Mouse (Mus musculus) lung, embryonic 14.5 days (tissue): ENCODE measurements around the gene Chd1. TPM values are rescaled to one million over a fixed set of nuclear protein-coding genes. Genes with fewer than 3 reads are reported as not detected.
"Not testable (repeated sequence)": the region's sequence is repeated elsewhere in the genome, so short reads cannot be mapped to it uniquely, and the experiment has no call there.

ENCODE experiments used
- ATAC-seq: fragments of 200-750 bp; cut with Nextera tagmentation; 2 replicates; pipeline ENCODE4 v1.8.0; 2017; ENCODE audit warnings: mild to moderate bottlenecking, moderate TSS enrichment, moderate library complexity; ENCODE audit not compliant: insufficient read depth
- DNase-seq: peaks from one replicate; pipeline ENCODE4 v3.0.0-alpha.2; 2015
- H3K27ac ChIP-seq: fragments of 300-500 bp; sonication (generic); 2 replicates; pipeline ENCODE4 v1.5.1; 2014; ENCODE audit warnings: low read depth, mild to moderate bottlenecking, moderate library complexity
- H3K27me3 ChIP-seq: fragments of 300-500 bp; sonication (generic); 2 replicates; pipeline ENCODE4 v1.6.1; 2014; ENCODE audit warnings: low read length, control low read depth; ENCODE audit not compliant: insufficient read depth
- H3K36me3 ChIP-seq: fragments of 300-500 bp; sonication (generic); 2 replicates; pipeline ENCODE4 v1.6.1; 2014; ENCODE audit warnings: control low read depth; ENCODE audit not compliant: insufficient read depth
- H3K4me1 ChIP-seq: fragments of 300-500 bp; sonication (generic); 2 replicates; pipeline ENCODE4 v1.6.1; 2014; ENCODE audit warnings: antibody characterized with exemption, control low read depth; ENCODE audit not compliant: insufficient read depth
- H3K4me2 ChIP-seq: fragments of 300-500 bp; sonication (generic); 2 replicates; pipeline ENCODE4 v1.6.1; 2014; ENCODE audit warnings: mild to moderate bottlenecking
- H3K4me3 ChIP-seq: fragments of 300-500 bp; sonication (generic); 2 replicates; pipeline ENCODE4 v1.5.1; 2014; ENCODE audit warnings: low read depth, low read length
- H3K9ac ChIP-seq: fragments of 300-500 bp; sonication (generic); 2 replicates; pipeline ENCODE4 v1.6.1; 2014
- H3K9me3 ChIP-seq: fragments of 300-500 bp; sonication (generic); 2 replicates; pipeline ENCODE4 v1.6.1; 2016; ENCODE audit warnings: low read depth, low read length, control low read depth
- CTCF ChIP-seq: IDR thresholded peaks from 2 replicates; pipeline ENCODE4 v1.5.1; 2016; ENCODE audit warnings: antibody characterized with exemption, low read depth
- WGBS: fragments of 180-500 bp; shearing (Covaris S2); extraction: QIAGEN DNeasy Blood & Tissue Kit; methylation state at CpG from one replicate; pipeline ENCODE4 v1.1.7; 2014; 5-methylcytosine and 5-hydroxymethylcytosine counted together
- polyA plus RNA-seq: library from polyadenylated mRNA; unstranded; fragments of >200 nt; fragmentation: Nextera tagmentation; extraction: Ambion mirVana; gene quantifications from 2 replicates; pipeline ENCODE4 v1.2.1, GENCODE M21; 2014

Gene Chd1
- polyA plus RNA-seq, 1 experiment from 2014 or later, result 42.2 TPM

- WGBS, result 71% methylated on average over 4 of the region's 4 CpGs
- DNase-seq (no peak), ATAC-seq (no peak)
- H3K27me3 ChIP-seq, result no peaks in the 10 kb centered on the region
- no peak overlapping the region for H3K4me2 ChIP-seq
- peaks cover 26% of the 10 kb centered on the region for H3K36me3 ChIP-seq
- no peak for TF ChIP-seq CTCF
- no peaks in the 10 kb centered on the region for H3K4me1 ChIP-seq
- H3K9me3 ChIP-seq, result no peaks in the 10 kb centered on the region
- no peak overlapping the region for H3K9ac ChIP-seq
- no peak overlapping the region for H3K4me3 ChIP-seq
- no peak overlapping the region for H3K27ac ChIP-seq
Observed at GRCm38 (mm10) chr17:15714507-15714906, 9.7 kb downstream of the Chd1 start.

GRCm38 (mm10) chr17:15715013-15715902, 10.5 kb downstream of the Chd1 start:
- no peak overlapping the region for H3K9ac ChIP-seq
- H3K27me3 ChIP-seq, result no peaks in the 10 kb centered on the region
- H3K4me2 ChIP-seq, result no peak overlapping the region
- no peaks in the 10 kb centered on the region for H3K9me3 ChIP-seq
- 63% methylated on average over 3 of the region's 3 CpGs for WGBS
- H3K4me3 ChIP-seq, result no peak overlapping the region
- ATAC-seq (0 out of 2 replicates have a peak, but pooled peaks have one; percentile 56), DNase-seq (peak; percentile 22)
- H3K36me3 ChIP-seq, result peaks cover 21% of the 10 kb centered on the region
- H3K4me1 ChIP-seq, result no peaks in the 10 kb centered on the region
- no peak overlapping the region for H3K27ac ChIP-seq
- peak; percentile 50 for TF ChIP-seq CTCF

GRCm38 (mm10) chr17:15715940-15716339, 11.2 kb downstream of the Chd1 start:
- Histone ChIP-seq H3K4me1 (no peaks in the 10 kb centered on the region), H3K9me3 (no peaks in the 10 kb centered on the region), H3K4me3 (no peak overlapping the region), H3K36me3 (peaks cover 17% of the 10 kb centered on the region), H3K9ac (no peak overlapping the region), H3K4me2 (no peak overlapping the region), H3K27ac (no peak overlapping the region), H3K27me3 (no peaks in the 10 kb centered on the region)
- 80% methylated on average over 3 of the region's 3 CpGs for WGBS
- TF ChIP-seq CTCF, result no peak
- DNase-seq (no peak), ATAC-seq (no peak)

GRCm38 (mm10) chr17:15720841-15721240, 16.1 kb downstream of the Chd1 start:
- DNase-seq (no peak), ATAC-seq (no peak)
- Histone ChIP-seq H3K9me3 (no peaks in the 10 kb centered on the region), H3K4me1 (no peaks in the 10 kb centered on the region), H3K36me3 (peaks cover 16% of the 10 kb centered on the region), H3K4me2 (no peak overlapping the region), H3K9ac (no peak overlapping the region), H3K4me3 (no peak overlapping the region), H3K27ac (no peak overlapping the region), H3K27me3 (no peaks in the 10 kb centered on the region)
- TF ChIP-seq CTCF, result no peak
- WGBS, result 82% methylated on average over 3 of the region's 3 CpGs

- no peak for ATAC-seq
- WGBS, result 71% methylated on average over 1 of the region's 1 CpGs
- Histone ChIP-seq H3K4me1 (no peaks in the 10 kb centered on the region), H3K36me3 (peaks cover 39% of the 10 kb centered on the region), H3K9me3 (no peaks in the 10 kb centered on the region), H3K9ac (no peak overlapping the region), H3K4me3 (no peak overlapping the region), H3K4me2 (no peak overlapping the region), H3K27ac (no peak overlapping the region), H3K27me3 (no peaks in the 10 kb centered on the region)
- no peak for DNase-seq
- no peak for TF ChIP-seq CTCF
Observed at GRCm38 (mm10) chr17:15723291-15723690, 18.5 kb downstream of the Chd1 start.

GRCm38 (mm10) chr17:15723866-15724475, 19.2 kb downstream of the Chd1 start:
- not testable (repeated sequence) for H3K4me2 ChIP-seq, H3K27me3 ChIP-seq, H3K4me1 ChIP-seq, H3K9ac ChIP-seq, H3K27ac ChIP-seq, H3K9me3 ChIP-seq, H3K4me3 ChIP-seq, ATAC-seq
- peak; percentile 82 for DNase-seq
- WGBS, result 92% methylated on average over 2 of the region's 5 CpGs
- TF ChIP-seq CTCF, result peak; percentile 45
- H3K36me3 ChIP-seq, result peaks cover 39% of the 10 kb centered on the region

GRCm38 (mm10) chr17:15731706-15732105, 26.9 kb downstream of the Chd1 start:
- WGBS, result 94% methylated on average over 5 of the region's 5 CpGs
- Histone ChIP-seq H3K27me3 (no peaks in the 10 kb centered on the region), H3K4me3 (no peak overlapping the region), H3K27ac (no peak overlapping the region), H3K4me1 (no peaks in the 10 kb centered on the region), H3K4me2 (no peak overlapping the region), H3K36me3 (peaks cover 78% of the 10 kb centered on the region), H3K9ac (no peak overlapping the region), H3K9me3 (no peaks in the 10 kb centered on the region)
- ATAC-seq, result no peak
- DNase-seq, result no peak
- TF ChIP-seq CTCF, result no peak
